Mouse (Mus musculus) embryonic facial prominence, embryonic 12.5 days (tissue): ENCODE measurements around the gene Zfp212. TPM values are rescaled to one million over a fixed set of nuclear protein-coding genes. Genes with fewer than 3 reads are reported as not detected.
"Not testable (repeated sequence)": the region's sequence is repeated elsewhere in the genome, so short reads cannot be mapped to it uniquely, and the experiment has no call there.

Source experiments
- ATAC-seq: fragments of 200-750 bp; cut with Nextera tagmentation; 2 replicates; pipeline ENCODE4 v1.8.0; 2017; ENCODE audit not compliant: insufficient number of reproducible peaks, insufficient read depth, low FRiP score, low TSS enrichment
- H3K27ac ChIP-seq: fragments of 300-500 bp; sonication (generic); 2 replicates; pipeline ENCODE4 v1.5.1; 2016; ENCODE audit warnings: mild to moderate bottlenecking
- H3K27me3 ChIP-seq: fragments of 300-500 bp; sonication (generic); 2 replicates; pipeline ENCODE4 v1.6.1; 2016; ENCODE audit warnings: mild to moderate bottlenecking, moderate library complexity
- H3K36me3 ChIP-seq: fragments of 300-500 bp; sonication (generic); 2 replicates; pipeline ENCODE4 v1.6.1; 2016; ENCODE audit warnings: mild to moderate bottlenecking
- H3K4me1 ChIP-seq: fragments of 300-500 bp; sonication (generic); 2 replicates; pipeline ENCODE4 v1.6.1; 2016
- H3K4me2 ChIP-seq: fragments of 300-500 bp; sonication (generic); replicated peaks from 2 replicates; pipeline ENCODE4 v1.6.1; 2016; ENCODE audit warnings: mild to moderate bottlenecking, moderate library complexity
- H3K4me3 ChIP-seq: fragments of 300-500 bp; sonication (generic); 2 replicates; pipeline ENCODE4 v1.5.1; 2016; ENCODE audit warnings: mild to moderate bottlenecking
- H3K9ac ChIP-seq: fragments of 300-500 bp; sonication (generic); 2 replicates; pipeline ENCODE4 v1.6.1; 2016; ENCODE audit warnings: mild to moderate bottlenecking, moderate library complexity
- H3K9me3 ChIP-seq: fragments of 300-500 bp; sonication (generic); 2 replicates; pipeline ENCODE4 v1.6.1; 2016; ENCODE audit warnings: mild to moderate bottlenecking, moderate library complexity
- WGBS: fragments of 180-500 bp; shearing (Covaris S2); methylation state at CpG from one replicate; pipeline ENCODE4 v1.1.7; 2016; 5-methylcytosine and 5-hydroxymethylcytosine counted together
- polyA plus RNA-seq: library from polyadenylated mRNA; unstranded; fragments of >200 nt; fragmentation: Nextera tagmentation; extraction: Ambion mirVana; gene quantifications from 2 replicates; pipeline ENCODE4 v1.2.1, GENCODE M21; 2016

The Zfp212 gene
- polyA plus RNA-seq, 1 experiment from 2014 or later, result 21.8 TPM

DNA sequence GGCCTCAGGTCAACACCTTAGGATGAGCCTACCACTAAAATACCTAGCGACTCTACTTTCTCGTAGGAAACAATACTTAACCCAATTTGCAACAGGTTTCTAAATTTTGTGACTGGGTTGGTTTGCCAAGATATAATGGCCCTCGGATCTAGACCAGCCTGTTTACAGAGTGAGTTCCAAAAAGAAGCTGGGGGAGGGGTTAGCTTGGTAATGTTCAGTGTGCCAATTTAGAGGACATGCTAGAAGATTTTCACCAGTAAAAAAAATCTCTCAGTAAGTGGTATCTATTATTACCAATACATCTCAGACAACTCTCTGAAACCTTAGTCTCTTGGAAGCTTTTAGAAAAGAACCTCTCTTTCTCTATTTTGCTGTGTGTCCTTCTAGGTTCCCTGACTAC, 23.4 kb downstream of the Zfp212 start:
- H3K27ac ChIP-seq, result peak overlapping the region; percentile 55

DNA sequence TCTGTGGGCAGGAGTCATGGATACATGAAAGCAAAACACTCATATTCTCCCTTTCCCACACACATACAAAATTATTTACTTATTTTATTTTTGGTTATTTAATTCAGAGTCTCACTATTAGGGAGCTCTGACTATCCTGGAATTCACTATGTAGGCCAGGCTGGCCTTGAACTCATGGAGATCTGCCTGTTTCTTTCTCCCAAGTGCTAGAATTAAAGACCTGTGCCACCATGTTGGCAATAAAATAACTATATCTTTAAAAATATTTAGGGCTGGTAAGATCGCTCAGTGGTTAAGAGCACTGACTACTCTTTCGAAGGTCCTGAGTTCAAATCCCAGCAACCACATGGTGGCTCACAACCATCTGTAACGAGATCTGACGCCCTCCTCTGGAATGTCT, 27.1 kb downstream of the Zfp212 start:
- H3K9ac ChIP-seq, result no peak overlapping the region
- no peaks in the 10 kb centered on the region for H3K9me3 ChIP-seq
- WGBS, result 92% methylated on average over 4 of the region's 4 CpGs
- H3K4me1 ChIP-seq, result peaks cover 10% of the 10 kb centered on the region; the same call in 1 of the 2 replicates
- peaks cover 19% of the 10 kb centered on the region for H3K36me3 ChIP-seq
- H3K27me3 ChIP-seq, result no peaks in the 10 kb centered on the region
- H3K4me3 ChIP-seq, result no peak overlapping the region
- no peak overlapping the region for H3K4me2 ChIP-seq
- H3K27ac ChIP-seq, result no peak overlapping the region
- ATAC-seq, result no peak

More for the DNA sequence above, 23.4 kb downstream of the Zfp212 start:
- ATAC-seq, result no peak
- H3K4me1 ChIP-seq, result peaks cover 10% of the 10 kb centered on the region; the same call in 1 of the 2 replicates
- H3K36me3 ChIP-seq, result peaks cover 19% of the 10 kb centered on the region
- H3K4me2 ChIP-seq, result peak overlapping the region; percentile 76
- no peaks in the 10 kb centered on the region for H3K27me3 ChIP-seq
- H3K4me3 ChIP-seq, result peak overlapping the region; percentile 45
- H3K9me3 ChIP-seq, result no peaks in the 10 kb centered on the region
- 74% methylated on average over 3 of the region's 3 CpGs for WGBS
- H3K9ac ChIP-seq, result peak overlapping the region; percentile 74

DNA sequence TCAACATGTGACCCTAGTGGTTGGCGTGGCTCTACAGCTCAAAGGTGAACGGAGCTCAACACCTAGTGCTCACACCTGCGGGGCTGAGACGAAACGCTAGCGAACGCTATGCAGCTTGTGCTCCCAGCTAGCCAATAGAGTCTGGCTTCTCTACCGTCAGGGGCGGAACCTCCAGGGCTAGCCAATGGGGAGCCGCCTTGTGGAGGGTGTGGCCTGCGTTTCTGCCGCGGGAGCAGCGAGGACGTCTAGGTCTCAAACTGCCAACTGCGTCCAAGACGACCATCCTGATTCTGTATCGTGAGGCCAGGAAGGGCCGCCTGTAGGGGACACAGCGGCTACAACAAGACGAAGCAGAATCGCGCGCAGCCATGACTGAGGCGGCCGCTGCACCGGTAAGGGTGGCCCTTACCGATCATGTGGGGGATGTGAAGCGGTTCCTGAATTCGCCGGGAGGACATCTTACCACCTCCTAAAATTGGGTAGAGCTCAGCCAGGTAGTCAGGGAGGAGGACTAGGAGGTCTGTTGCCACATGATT, 33.0 kb downstream of the Zfp212 start, which contains the start of gene Zfp956:
Gene Zfp956, plus strand, starts transcription at position 200 of the 536 bp plus-strand sequence.
- H3K36me3 ChIP-seq, result peaks cover 16% of the 10 kb centered on the region
- H3K27me3 ChIP-seq, result no peaks in the 10 kb centered on the region
- peak within 1 kb of the TSS; percentile 76 for H3K4me2 ChIP-seq
- H3K27ac ChIP-seq, result peak within 1 kb of the TSS; percentile 56
- peak within 1 kb of the TSS; percentile 73 for H3K9ac ChIP-seq
- under 1% methylated on average over 31 of the region's 31 CpGs for WGBS
- peak within 1 kb of the TSS; percentile 73 for H3K4me3 ChIP-seq
- H3K9me3 ChIP-seq, result no peaks in the 10 kb centered on the region
- ATAC-seq, result peak; percentile 99
- H3K4me1 ChIP-seq, result peaks cover 11% of the 10 kb centered on the region; the same call in 1 of the 2 replicates

DNA sequence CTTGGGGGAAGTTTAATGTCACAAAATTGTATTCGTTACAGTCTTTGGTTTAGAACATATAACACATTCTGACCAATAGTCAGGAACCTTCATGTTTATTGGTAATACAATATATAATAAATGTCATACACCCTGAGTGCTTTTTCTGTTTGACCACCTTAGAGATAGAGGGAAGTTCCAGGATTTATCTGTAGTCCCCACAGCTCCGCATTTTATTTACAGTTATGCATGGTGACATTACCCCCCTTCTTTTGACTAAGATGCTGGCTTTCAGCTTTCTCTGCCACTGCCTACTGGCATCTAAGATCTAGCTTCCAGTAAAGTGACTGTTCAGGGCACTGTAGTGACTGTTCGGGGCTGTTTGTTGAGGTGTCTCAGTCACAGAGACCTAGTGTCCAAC, 34.1 kb downstream of the Zfp212 start:
- no peak for ATAC-seq
- Histone ChIP-seq H3K27ac (no peak overlapping the region), H3K9ac (peak overlapping the region; percentile 73), H3K4me1 (peaks cover 11% of the 10 kb centered on the region; the same call in 1 of the 2 replicates), H3K9me3 (no peaks in the 10 kb centered on the region), H3K36me3 (peaks cover 23% of the 10 kb centered on the region), H3K27me3 (no peaks in the 10 kb centered on the region), H3K4me3 (no peak overlapping the region), H3K4me2 (peak overlapping the region; percentile 76)
- WGBS, result 91% methylated on average over 3 of the region's 3 CpGs

DNA sequence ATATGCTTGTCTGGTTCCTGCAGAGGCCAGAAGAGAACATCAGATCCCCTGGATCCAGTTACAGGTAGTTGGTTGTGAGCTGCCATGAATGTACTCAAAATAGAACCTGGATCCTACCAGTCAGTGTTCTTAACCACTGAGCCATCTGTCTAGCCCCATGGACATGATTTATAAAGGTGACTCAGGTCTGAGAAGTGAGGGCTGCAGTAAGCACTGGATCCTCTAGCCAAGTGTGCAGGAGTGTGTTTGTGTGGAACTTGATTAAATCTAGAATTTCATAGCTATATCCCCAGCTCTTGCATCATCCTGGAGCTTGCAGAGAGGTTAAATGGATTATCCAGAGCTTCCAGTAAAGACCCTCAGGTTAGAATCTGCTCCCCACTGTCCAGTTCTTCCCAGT, 37.5 kb downstream of the Zfp212 start:
- peaks cover 43% of the 10 kb centered on the region for H3K36me3 ChIP-seq
- ATAC-seq, result no peak
- no peak overlapping the region for H3K9ac ChIP-seq
- H3K27me3 ChIP-seq, result no peaks in the 10 kb centered on the region
- H3K9me3 ChIP-seq, result no peaks in the 10 kb centered on the region
- H3K4me3 ChIP-seq, result no peak overlapping the region
- peaks cover 11% of the 10 kb centered on the region; the same call in 1 of the 2 replicates for H3K4me1 ChIP-seq
- no peak overlapping the region for H3K4me2 ChIP-seq
- H3K27ac ChIP-seq, result no peak overlapping the region

DNA sequence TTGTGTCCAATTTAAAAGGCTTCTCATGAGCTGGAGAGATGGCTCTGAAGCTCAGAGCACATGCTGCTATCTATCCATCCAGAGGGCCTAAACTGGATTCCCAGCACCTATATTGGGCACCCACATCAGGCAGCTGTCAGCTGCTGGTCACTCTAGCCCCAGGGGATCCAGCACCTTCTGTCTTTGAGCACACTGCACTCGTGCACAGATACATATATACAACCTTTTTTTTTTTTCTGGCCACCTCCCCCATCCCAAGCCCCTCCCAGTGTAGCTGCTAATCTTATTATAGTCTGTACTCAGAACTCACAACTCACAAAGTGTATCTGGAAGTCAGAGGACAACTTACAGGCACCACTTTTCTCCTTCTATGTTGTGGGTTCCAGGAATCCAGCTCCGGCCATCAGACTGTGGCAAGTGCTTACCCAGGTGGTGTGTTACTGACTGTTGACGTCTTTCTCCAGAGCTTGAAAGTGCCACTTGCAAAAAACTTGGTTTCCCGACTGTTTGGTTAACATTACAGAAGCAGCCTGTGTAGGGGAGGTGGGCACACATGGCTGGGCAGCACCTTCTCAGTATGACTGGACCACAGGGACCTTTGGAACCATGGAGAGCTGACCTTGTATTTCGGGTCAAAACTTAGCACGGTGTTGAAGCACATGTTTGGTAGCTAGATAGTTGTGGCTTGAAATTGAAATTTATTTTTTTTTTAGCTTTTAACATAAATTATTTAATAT, 40.6 kb downstream of the Zfp212 start:
- H3K27ac ChIP-seq, result no peak overlapping the region
- no peak overlapping the region for H3K4me3 ChIP-seq
- H3K9ac ChIP-seq, result no peak overlapping the region
- H3K4me2 ChIP-seq, result no peak overlapping the region
- 81% methylated on average over 6 of the region's 6 CpGs for WGBS
- no peaks in the 10 kb centered on the region for H3K27me3 ChIP-seq
- no peaks in the 10 kb centered on the region for H3K9me3 ChIP-seq
- H3K4me1 ChIP-seq, result no peaks in the 10 kb centered on the region
- no peak for ATAC-seq
- H3K36me3 ChIP-seq, result peaks cover 70% of the 10 kb centered on the region

DNA sequence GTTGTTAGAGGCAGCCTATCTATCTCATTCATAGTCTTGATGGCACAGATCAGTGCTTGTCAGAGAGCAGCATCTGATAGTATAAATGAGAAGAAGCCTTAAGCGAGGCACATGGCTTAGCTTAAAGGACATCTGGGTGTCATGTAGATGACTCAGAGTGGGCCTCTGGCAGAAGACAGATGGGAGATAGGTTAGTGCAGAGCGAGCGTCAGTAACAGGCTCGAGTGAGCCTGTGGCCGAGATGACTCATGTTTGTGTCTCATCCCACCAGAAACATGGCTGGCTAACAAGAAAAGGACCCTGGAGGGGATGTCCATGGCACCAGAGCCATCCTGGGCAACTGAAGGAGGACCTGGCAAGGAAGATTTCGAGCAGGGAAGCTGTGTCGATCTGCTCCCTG, 42.8 kb downstream of the Zfp212 start:
- no peak for ATAC-seq
- WGBS, result 89% methylated on average over 7 of the region's 7 CpGs
- peaks cover 64% of the 10 kb centered on the region for H3K36me3 ChIP-seq
- no peak overlapping the region for H3K27ac ChIP-seq
- no peaks in the 10 kb centered on the region for H3K9me3 ChIP-seq
- no peaks in the 10 kb centered on the region for H3K4me1 ChIP-seq
- no peaks in the 10 kb centered on the region for H3K27me3 ChIP-seq
- H3K4me2 ChIP-seq, result no peak overlapping the region
- H3K9ac ChIP-seq, result no peak overlapping the region
- no peak overlapping the region for H3K4me3 ChIP-seq

DNA sequence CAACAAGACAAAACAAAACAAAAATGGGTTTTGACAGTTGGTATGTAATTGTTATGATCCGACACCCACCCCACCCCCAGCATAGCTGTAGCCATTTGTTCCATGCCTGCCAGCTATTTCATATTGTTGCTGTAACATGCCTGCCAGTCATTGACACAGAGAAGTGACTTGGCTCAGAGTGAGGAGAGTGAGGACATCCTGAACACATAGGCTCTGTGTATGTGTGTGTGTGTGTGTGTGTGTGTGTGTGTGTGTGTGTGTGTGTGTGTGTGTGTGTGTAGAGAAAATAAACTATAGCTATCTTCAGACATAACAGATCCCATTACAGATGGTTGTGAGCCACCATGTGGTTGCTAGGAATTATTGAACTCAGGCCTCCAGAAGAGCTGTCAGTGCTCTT, 47.9 kb downstream of the Zfp212 start:
- H3K9ac ChIP-seq, H3K9me3 ChIP-seq, ATAC-seq, H3K27ac ChIP-seq, H3K4me1 ChIP-seq, H3K4me3 ChIP-seq, H3K4me2 ChIP-seq, H3K27me3 ChIP-seq: not testable (repeated sequence)
- H3K36me3 ChIP-seq, result peaks cover 32% of the 10 kb centered on the region
- 77% methylated on average over 1 of the region's 1 CpGs for WGBS

DNA sequence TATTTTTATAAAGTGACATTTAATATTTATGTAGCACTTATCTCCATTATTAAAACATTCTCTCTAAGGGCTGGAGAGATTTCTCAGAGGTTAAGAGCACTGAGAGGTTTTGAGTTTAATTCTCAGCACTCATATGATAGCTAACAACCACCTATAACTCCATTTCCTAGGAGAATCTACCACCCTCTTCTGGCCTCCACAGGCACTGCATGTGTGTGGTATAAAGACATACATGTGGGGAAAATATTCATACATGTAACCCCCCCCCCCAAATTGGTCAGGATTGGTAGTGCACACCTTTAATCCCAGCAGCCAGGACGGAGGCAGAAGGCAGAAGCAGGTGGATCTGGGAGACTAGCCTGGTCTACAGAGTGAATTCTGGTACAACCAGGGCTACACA, 54.3 kb downstream of the Zfp212 start:
- 83% methylated on average over 1 of the region's 1 CpGs for WGBS
- no peak overlapping the region for H3K4me3 ChIP-seq
- no peak overlapping the region for H3K27ac ChIP-seq
- H3K9me3 ChIP-seq, result no peaks in the 10 kb centered on the region
- ATAC-seq, result no peak
- H3K36me3 ChIP-seq, result no peaks in the 10 kb centered on the region
- H3K9ac ChIP-seq, result no peak overlapping the region
- H3K4me1 ChIP-seq, result no peaks in the 10 kb centered on the region
- H3K27me3 ChIP-seq, result no peaks in the 10 kb centered on the region
- H3K4me2 ChIP-seq, result no peak overlapping the region

DNA sequence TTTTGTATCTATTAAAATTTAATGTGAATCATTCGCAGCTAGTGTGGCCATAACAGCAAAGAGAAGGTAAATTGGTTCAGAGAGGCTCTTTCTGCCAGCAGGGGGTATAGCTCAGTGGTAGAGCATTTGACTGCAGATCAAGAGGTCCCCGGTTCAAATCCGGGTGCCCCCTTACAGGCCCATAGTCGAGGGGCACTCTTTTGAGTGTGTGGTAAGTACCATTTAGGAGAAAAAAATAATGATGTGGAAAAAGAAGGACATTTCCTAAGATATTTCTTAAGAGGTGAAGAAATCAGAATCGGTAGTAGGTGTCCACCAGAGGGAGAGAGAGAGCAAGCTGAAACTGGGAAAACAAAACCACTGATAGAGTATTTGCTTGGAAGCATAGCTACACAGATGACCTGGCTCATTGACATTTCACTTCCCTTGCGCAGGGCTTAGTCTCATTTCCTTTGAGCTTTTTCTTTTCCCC, 58.7 kb downstream of the Zfp212 start:
- Histone ChIP-seq H3K4me2 (no peak overlapping the region), H3K4me3 (no peak overlapping the region), H3K4me1 (no peaks in the 10 kb centered on the region), H3K9me3 (no peaks in the 10 kb centered on the region), H3K27ac (no peak overlapping the region), H3K27me3 (no peaks in the 10 kb centered on the region), H3K9ac (no peak overlapping the region), H3K36me3 (no peaks in the 10 kb centered on the region)
- ATAC-seq, result no peak
- 18% methylated on average over 6 of the region's 6 CpGs for WGBS
